Mouse (Mus musculus): Measurements from ENCODE around the gene Espl1.
"Not testable (repeated sequence)": the region's sequence is repeated elsewhere in the genome, so short reads cannot be mapped to it uniquely, and the experiment has no call there.

The Espl1 gene

GRCm38 (mm10) chr15:102278726-102279091 lies 17.4 kb upstream of the Espl1 start:
- DNase-seq = no peak

DNA sequence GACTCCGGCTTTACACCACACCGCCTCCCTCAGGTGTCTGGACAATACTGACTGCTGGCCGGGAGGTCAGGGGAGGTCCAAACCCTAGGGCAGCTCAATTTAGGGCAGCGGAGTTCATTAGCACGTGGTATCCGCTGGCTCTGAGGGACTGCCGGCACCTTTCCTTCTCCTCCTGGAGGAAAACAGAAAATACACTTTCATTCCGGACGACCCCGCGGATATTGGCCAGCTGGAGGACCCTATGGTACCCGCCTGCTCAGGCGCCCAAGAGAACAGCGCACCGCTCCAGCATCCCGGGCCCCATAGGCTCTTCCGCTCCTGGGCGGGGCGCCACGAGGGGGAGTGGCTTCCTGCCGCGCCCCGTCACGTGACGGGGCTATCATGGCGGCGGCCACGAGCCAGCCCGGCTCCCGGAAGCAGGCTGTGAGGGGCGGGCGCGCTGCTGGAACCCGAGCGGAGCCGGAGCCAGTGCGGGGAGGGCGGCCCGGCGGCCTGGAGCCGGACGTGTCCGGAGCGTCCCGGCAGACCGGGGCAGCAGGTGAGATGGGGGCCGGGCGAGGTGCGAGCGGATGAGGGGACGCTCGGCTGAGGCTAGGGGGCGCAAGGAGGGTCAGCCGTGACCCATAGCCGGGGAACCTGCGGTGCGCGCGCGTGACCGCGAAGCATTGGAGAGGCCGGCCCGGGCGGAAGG lies 16.8 kb upstream of the Espl1 start, which contains the start of gene Mfsd5:
Gene Mfsd5 (plus strand): TSS at position 363 of the 691 bp plus-strand sequence.
- DNase-seq = peak; percentile 92 to 94

DNA sequence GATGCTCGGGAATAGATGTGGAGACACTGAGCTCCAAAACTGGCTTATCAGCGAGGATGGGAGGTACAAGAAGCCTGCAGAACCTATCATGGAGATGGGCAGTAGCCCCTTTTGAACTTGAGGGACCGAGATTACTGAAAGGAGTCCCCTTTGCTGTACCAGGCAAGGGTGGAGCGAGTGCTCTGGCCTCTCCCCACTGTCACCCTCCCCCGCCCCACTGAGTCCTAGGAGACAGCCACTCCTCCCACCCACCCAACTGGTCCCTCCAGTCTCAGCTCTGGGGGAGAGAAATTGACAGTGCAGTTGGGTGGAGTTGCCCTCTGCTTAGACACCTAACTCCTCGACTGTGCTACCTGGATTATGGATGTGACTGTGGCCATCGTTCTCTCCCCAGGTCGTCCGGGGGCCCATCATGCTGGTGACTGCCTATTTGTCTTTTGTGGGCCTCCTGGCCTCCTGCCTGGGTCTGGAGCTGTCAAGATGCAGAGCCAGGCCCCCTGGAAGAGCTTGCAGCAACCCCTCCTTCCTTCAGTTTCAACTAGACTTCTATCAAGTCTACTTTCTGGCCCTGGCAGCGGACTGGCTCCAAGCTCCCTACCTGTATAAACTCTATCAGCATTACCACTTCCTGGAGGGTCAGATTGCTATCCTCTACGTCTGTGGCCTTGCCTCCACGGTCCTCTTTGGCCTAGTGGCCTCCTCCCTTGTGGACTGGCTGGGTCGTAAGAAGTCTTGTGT lies 16.1 kb upstream of the Espl1 start:
- peak in 1 of 2 experiments; percentile 41 for DNase-seq

DNA sequence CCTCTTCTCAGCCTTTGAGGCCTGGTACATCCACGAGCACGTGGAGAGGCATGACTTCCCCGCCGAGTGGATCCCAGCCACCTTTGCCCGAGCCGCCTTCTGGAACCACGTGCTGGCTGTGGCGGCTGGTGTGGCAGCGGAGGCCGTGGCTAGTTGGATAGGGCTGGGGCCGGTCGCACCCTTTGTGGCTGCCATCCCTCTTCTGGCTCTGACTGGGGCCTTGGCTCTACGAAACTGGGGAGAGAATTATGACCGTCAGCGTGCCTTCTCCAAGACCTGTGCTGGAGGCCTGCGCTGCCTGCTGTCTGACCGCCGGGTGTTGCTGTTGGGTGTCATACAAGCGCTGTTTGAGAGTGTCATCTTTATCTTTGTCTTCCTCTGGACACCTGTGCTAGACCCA lies 15.4 kb upstream of the Espl1 start:
- DNase-seq = peak in 1 of 2 experiments; percentile 41

GRCm38 (mm10) chr15:102282463-102283292 lies 13.4 kb upstream of the Espl1 start:
- DNase-seq = no peak

DNA sequence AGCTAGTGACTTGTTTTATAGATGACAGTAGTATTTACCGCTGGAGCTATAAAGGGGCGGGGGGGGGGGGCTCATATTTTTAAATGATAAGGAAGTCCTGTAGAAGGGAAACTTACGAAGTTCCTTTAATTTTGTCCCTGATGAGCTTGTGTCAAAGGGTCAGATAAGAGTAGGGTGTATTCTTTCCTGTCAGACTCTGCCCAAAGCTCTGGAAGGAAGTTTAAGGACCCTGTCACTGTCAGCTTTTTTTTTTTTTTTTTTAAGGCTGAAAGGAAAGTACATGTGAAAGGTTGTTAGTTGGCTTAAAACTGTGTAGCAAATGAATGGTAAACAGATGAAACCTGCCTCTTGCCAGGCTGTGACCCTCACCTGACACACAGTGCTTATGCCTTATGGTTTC lies 12.4 kb upstream of the Espl1 start:
- DNase-seq = no peak

DNA sequence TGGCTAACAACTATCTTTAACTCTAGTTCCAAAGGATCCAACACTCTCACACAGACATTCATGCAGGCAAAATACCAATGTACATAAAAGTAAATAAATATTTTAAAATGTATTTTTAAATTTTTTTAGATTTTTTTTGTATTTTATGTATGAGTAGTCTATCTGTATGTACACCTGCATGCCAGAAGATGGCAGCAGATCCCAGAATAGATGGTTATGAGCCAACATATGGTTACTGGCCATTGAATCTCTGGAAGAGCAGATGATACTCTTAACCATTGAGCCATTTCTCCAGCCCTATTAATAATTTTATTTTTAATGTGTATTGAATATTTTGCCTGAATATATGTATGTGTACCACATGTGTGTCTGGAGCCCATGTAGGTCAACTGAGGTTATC lies 8.7 kb upstream of the Espl1 start:
- DNase-seq = peak in 1 of 2 experiments; percentile 62

- DNase-seq = no peak
These were observed 421 bp downstream of the Espl1 start for GRCm38 (mm10) chr15:102296368-102297006.

- DNase-seq = no peak
These were observed 6.5 kb downstream of the Espl1 start for GRCm38 (mm10) chr15:102302542-102302941.

GRCm38 (mm10) chr15:102308717-102309116 lies 12.7 kb downstream of the Espl1 start:
- DNase-seq = no peak

GRCm38 (mm10) chr15:102310074-102310845 lies 14.2 kb downstream of the Espl1 start:
- DNase-seq = peak; percentile 69 to 77

GRCm38 (mm10) chr15:102311489-102311888 lies 15.4 kb downstream of the Espl1 start:
- DNase-seq = no peak

DNA sequence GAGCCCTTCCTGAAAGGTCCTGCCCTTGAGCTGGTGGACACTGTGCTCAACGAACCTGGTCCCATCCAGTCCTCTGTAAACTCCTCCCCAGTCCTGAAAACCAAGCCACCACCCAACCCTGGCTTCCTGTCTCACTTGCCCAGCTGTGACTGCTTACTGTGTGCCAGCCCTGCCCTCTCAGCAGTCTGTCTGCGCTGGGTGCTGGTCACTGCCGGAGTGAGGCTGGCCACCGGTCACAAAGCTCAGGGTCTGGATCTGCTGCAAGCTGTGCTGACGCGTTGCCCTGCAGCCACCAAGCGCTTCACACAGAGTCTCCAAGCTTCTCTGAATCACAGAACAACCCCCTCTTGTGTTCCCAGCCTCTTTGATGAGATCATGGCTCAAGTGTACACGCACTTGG lies 19.2 kb downstream of the Espl1 start:
- DNase-seq = no peak

DNA sequence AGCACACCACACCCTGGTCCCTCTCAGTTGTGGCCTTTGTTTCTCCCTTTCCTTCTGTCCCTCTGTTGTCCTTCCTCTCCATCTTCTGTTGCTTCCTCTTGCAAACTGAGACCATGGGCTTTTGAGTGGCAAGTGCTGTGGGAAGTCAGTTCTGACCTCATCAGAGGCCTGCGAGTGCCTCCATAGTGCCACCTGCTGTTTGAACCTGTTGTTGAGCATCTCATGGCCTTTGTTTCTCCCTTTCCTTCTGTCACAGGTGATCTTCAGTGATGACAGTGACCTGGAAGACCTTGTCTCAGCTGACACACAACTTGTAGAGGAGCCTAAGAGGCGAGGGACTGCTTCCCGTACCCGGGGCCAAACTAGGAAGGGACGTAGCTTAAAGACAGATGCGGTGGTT lies 20.2 kb downstream of the Espl1 start:
- peak; percentile 65 to 85 for DNase-seq

- DNase-seq = peak; percentile 17 to 54
These were observed 28.8 kb downstream of the Espl1 start for GRCm38 (mm10) chr15:102324654-102325473.

DNA sequence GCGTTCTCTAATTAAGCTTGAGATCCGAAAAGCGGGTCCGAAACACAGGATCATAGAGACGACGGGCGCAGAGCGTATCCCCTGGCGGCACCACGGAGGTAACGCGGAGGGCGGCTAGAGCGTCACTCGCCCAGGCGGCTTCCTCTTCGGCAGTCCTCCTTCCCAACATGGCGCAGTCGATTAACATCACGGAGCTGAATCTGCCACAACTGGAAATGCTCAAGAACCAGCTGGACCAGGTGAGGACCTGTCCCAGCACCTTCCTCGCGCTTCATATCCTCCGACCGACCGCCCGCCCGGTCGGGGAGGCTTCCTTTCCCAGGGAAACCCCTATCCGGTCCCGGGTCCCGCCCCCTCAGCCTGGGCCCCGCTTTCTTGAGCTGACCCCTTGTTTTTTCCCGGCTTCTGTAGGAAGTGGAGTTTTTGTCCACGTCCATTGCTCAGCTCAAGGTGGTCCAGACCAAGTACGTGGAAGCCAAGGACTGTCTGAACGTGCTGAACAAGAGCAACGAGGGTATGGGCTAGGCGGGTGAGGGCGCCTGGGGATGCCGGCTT lies 30.0 kb downstream of the Espl1 start, which contains the start of gene Pfdn5:
Gene Pfdn5 (plus strand): TSS at position 95 of the 555 bp plus-strand sequence.
- DNase-seq = peak; percentile 90 to 94

DNA sequence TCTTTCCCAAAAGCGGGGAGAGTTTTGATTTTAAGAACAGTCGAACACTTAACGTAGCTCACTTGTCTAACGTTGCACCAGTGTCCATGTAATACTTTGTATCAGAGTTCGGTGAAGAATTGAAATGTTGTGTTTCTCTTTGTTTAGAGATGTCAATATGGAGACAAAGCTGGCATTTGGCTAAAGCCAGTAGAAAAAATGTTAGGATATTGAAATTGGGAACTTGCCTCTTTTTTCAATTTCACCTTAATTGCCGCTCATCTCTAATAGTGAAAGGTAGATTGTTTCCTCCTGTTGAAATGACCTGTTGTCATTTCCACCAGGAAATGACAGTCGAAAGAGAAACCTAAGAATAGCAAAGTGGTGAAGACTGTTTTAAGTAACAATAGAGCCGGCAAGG lies 30.8 kb downstream of the Espl1 start:
- DNase-seq = no peak

GRCm38 (mm10) chr15:102331610-102332015 lies 35.5 kb downstream of the Espl1 start, which contains the start of gene Myg1:
Gene Myg1, plus strand, starts transcription at chr15:102331709.
- DNase-seq = peak; percentile 89 to 92

DNA sequence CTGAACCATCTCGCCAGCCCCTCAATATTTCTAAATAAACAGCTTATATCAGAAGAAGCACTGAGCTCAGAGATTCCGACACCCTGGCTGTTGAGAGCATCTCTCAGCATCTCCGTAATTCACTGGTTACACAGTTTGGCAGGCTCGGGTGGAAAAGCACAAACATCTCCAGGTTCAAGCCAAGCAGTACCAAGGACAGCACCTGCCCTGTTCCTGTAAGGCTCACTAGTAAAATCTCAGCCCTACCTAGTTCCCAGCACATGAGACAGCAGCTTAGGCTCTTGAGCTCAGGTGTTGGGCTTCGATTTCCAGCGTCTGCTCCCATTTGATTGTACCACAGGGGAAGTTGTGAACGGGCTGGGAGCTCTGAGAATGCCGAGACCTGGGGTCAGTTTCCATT lies 39.2 kb downstream of the Espl1 start:
- DNase-seq = no peak

- not testable (repeated sequence) for DNase-seq
These were observed 39.9 kb downstream of the Espl1 start for GRCm38 (mm10) chr15:102335925-102336324.

DNA sequence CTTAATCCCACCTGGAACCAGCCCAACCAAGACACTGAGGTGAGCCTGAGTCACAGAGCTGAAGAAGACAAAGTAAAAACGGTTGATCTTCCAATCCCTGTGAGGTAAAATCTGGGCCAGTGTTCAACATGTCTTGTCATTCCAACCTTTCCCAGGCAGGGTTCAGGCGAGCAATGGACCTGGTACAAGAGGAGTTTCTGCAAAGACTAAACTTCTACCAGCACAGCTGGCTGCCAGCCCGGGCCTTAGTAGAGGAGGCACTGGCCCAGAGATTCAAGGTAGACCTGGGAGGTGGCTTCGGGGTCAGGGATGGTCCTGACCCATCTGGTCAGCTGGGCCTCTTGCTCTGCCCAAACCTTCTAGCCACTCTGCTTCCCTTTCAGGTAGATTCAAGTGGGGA lies 40.9 kb downstream of the Espl1 start:
- no peak for DNase-seq
